ENCODE assay signal across 18 mouse cellular contexts in the genomic region with DNA sequence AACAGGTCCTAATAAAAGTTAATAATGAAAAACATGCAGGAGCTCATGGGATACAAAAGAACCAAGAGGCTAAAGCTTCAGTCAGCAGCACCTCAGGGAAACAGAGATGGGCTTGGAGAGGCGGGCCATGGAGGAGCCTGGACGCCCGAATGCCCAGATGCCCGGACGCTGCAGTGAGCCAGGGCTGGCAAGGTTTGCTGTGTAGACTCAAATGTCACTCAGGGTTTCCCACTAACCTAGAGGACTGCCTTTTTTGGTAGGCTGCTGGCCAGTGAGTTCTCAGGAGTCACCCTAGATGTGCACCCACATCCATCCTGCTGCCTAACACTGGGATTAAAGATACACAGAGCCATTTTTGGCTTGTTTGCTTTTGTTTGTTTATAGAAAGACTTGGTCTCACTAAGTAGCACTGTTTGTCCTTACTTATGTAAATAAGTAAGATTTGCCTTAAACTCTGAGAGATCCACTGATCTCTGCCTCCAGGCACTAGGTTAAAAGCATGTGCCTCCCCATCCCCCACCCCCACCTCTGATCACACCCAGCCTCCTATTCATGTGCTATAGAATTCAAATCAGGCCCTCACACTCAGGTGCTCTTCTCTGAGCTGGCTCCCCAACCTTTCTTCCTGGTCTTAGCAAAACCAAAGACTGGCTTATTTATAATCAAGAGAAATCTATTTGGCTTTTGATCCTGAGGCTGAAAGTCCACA.
A peak's percentile ranks its signal among the peaks of the same experiment; 100 is the strongest.
DNase-seq lines count a peak whose midpoint lies in the region; ATAC-seq and TF ChIP-seq lines count a peak whose summit lies in the region.
"Had no signal": no experiment of that assay in that cellular context is flagged by ENCODE, and none has a peak within 500 bp of the region (broad histone marks: within the 10 kb centered on the region; RNA-seq: fewer than 3 reads in every experiment).

No protein-coding gene starts in this region.

- no peak overlapping the region for H3K4me2 ChIP-seq in liver, postnatal 0 days (ENCODE audit: low read depth, low read length)
- no peak overlapping the region for H3K4me2 ChIP-seq in liver, embryonic 11.5 days
- no peak overlapping the region for H3K4me2 ChIP-seq in stomach, embryonic 16.5 days (ENCODE audit: low read depth, low read length)
- H3K4me2 ChIP-seq: limb, embryonic 12.5 days; liver, embryonic 15.5 days; neural tube, embryonic 15.5 days had no signal

- in situ Hi-C loops in ES-E14 (cut with MboI; ENCODE audit: low sequenced_read_pairs in 2 of 2, unreplicated experiment in 2 of 2), result no loop called here

- peaks cover 5% of the 10 kb centered on the region; the same call in 1 of the 2 replicates for H3K4me1 ChIP-seq in liver, postnatal 0 days (ENCODE audit: insufficient read depth)
- no peaks in the 10 kb centered on the region for H3K4me1 ChIP-seq in liver, embryonic 11.5 days (replicated peaks; ENCODE audit: control insufficient read depth, insufficient read depth, low read length)
- peaks cover 3 to 13% of the 10 kb centered on the region in 2 experiments; a peak in 3 of 4 replicates for H3K4me1 ChIP-seq in ES-E14 (ENCODE audit: control insufficient read depth in 2 of 2, insufficient read depth in 2 of 2, low read length in 2 of 2, poor library complexity in 1 of 2)
- 0 out of 2 replicates have a peak, but pooled peaks cover 5% of the 10 kb centered on the region for H3K4me1 ChIP-seq in stomach, embryonic 16.5 days (ENCODE audit: control insufficient read depth, insufficient read depth, low read length)
- H3K4me1 ChIP-seq: limb, embryonic 12.5 days; liver, embryonic 15.5 days; neural tube, embryonic 15.5 days had no signal

- no peak overlapping the region for H3K4me3 ChIP-seq in liver, postnatal 0 days (ENCODE audit: low read depth, low read length)
- H3K4me3 ChIP-seq in liver, embryonic 11.5 days (ENCODE audit: low read depth, low read length), result no peak overlapping the region
- no peak overlapping the region for H3K4me3 ChIP-seq in ES-E14 (ENCODE audit: insufficient read depth in 1 of 2, low read depth in 1 of 2, low read length in 2 of 2, poor library complexity in 1 of 2, severe bottlenecking in 1 of 2)
- no peak overlapping the region for H3K4me3 ChIP-seq in stomach, embryonic 16.5 days (replicated peaks; ENCODE audit: low read length)
- H3K4me3 ChIP-seq: heart, adult 2 months; hindbrain, embryonic 10.5 days; limb, embryonic 12.5 days; liver, embryonic 15.5 days; neural tube, embryonic 15.5 days had no signal

- TF ChIP-seq CTCF in liver, postnatal 0 days (IDR thresholded peaks at IDR 0.05; ENCODE audit: low read depth), result no peak

- no peak for DNase-seq in liver, postnatal 0 days
- DNase-seq in liver, embryonic 11.5 days (ENCODE audit: low spot score), result no peak
- peak; percentile 45 for DNase-seq in ES-E14 (ENCODE audit: low read depth, low spot score)
- DNase-seq in gastrocnemius, postnatal 25 days, result peak; percentile 54
- no peak for DNase-seq in left cerebral cortex, adult 9 months (ENCODE audit: low spot score in 2 of 2)
- DNase-seq in heart, adult 8-10 months (ENCODE audit: low spot score), result no peak
- DNase-seq: adrenal gland, adult 2 months; cerebellum, adult 2 months; heart, adult 2 months; kidney, adult 11 months; right cerebral cortex, postnatal 25 days had no signal

- 80% methylated on average over 5 of the region's 5 CpGs for WGBS in liver, postnatal 0 days (ENCODE audit: insufficient replicate concordance)
- WGBS in liver, embryonic 11.5 days, result 76% methylated on average over 5 of the region's 5 CpGs
- WGBS in stomach, embryonic 16.5 days, result 64% methylated on average over 5 of the region's 5 CpGs

- H3K27ac ChIP-seq in liver, postnatal 0 days (ENCODE audit: low read depth), result no peak overlapping the region
- H3K27ac ChIP-seq in liver, embryonic 11.5 days (ENCODE audit: low read depth, low read length), result no peak overlapping the region
- H3K27ac ChIP-seq in ES-E14 (ENCODE audit: insufficient read depth, low read depth, low read length, poor library complexity, severe bottlenecking), result no peak overlapping the region
- no peak overlapping the region for H3K27ac ChIP-seq in stomach, embryonic 16.5 days (ENCODE audit: low read length)
- H3K27ac ChIP-seq: heart, adult 2 months; hindbrain, embryonic 10.5 days; limb, embryonic 12.5 days; liver, embryonic 15.5 days; neural tube, embryonic 15.5 days had no signal

- ATAC-seq in liver, postnatal 0 days, result 0 out of 2 replicates have a peak, but pooled peaks have one; percentile 15
- ATAC-seq in liver, embryonic 11.5 days (replicated peaks; ENCODE audit: low FRiP score), result no peak
- ATAC-seq in stomach, embryonic 16.5 days (ENCODE audit: insufficient read depth, low FRiP score), result 0 out of 2 replicates have a peak, but pooled peaks have one; percentile 31
- ATAC-seq: forebrain, embryonic 14.5 days; midbrain, embryonic 16.5 days had no signal

- no peaks in the 10 kb centered on the region for H3K27me3 ChIP-seq in liver, postnatal 0 days (ENCODE audit: insufficient read depth, low read length)
- H3K27me3 ChIP-seq in liver, embryonic 11.5 days (replicated peaks; ENCODE audit: control insufficient read depth, insufficient read depth, low read length), result no peaks in the 10 kb centered on the region
- H3K27me3 ChIP-seq in stomach, embryonic 16.5 days (ENCODE audit: control insufficient read depth, insufficient read depth, low read length), result no peaks in the 10 kb centered on the region
- H3K27me3 ChIP-seq: limb, embryonic 12.5 days; liver, embryonic 15.5 days; neural tube, embryonic 15.5 days had no signal

- H3K36me3 ChIP-seq in liver, postnatal 0 days (replicated peaks; ENCODE audit: insufficient read depth, low read length), result no peaks in the 10 kb centered on the region
- no peaks in the 10 kb centered on the region for H3K36me3 ChIP-seq in liver, embryonic 11.5 days (ENCODE audit: control insufficient read depth, insufficient read depth, low read length)
- no peaks in the 10 kb centered on the region for H3K36me3 ChIP-seq in ES-E14 (ENCODE audit: control insufficient read depth, insufficient read depth, low read length, poor library complexity, severe bottlenecking)
- H3K36me3 ChIP-seq in stomach, embryonic 16.5 days (ENCODE audit: control insufficient read depth, insufficient read depth, low read length), result no peaks in the 10 kb centered on the region
- H3K36me3 ChIP-seq: hindbrain, embryonic 10.5 days; limb, embryonic 12.5 days; liver, embryonic 15.5 days; neural tube, embryonic 15.5 days had no signal

- H3K9ac ChIP-seq in liver, postnatal 0 days (replicated peaks), result no peak overlapping the region
- H3K9ac ChIP-seq in liver, embryonic 11.5 days (ENCODE audit: low read depth, low read length), result no peak overlapping the region
- no peak overlapping the region for H3K9ac ChIP-seq in ES-E14 (ENCODE audit: insufficient read depth, low read depth, low read length, poor library complexity, severe bottlenecking)
- no peak overlapping the region for H3K9ac ChIP-seq in stomach, embryonic 16.5 days (ENCODE audit: low read length)
- H3K9ac ChIP-seq: limb, embryonic 12.5 days; liver, embryonic 15.5 days; neural tube, embryonic 15.5 days had no signal

- peaks cover 5% of the 10 kb centered on the region for H3K9me3 ChIP-seq in liver, postnatal 0 days (ENCODE audit: low read length)
- H3K9me3 ChIP-seq in liver, embryonic 11.5 days (ENCODE audit: control insufficient read depth, low read length), result peaks cover 2% of the 10 kb centered on the region; the same call in 1 of the 2 replicates
- H3K9me3 ChIP-seq in ES-E14 (ENCODE audit: control insufficient read depth, insufficient read depth, low read depth, low read length), result no peaks in the 10 kb centered on the region
- H3K9me3 ChIP-seq in stomach, embryonic 16.5 days (replicated peaks; ENCODE audit: control insufficient read depth, low read length), result peaks cover 15% of the 10 kb centered on the region; the same call in 1 of the 2 replicates
- H3K9me3 ChIP-seq: liver, embryonic 15.5 days had no signal

- TF ChIP-seq EP300 in liver, postnatal 0 days (IDR thresholded peaks at IDR 0.05; ENCODE audit: low read depth), result no peak

TF ChIP-seq in ES-E14, 5 proteins besides CTCF, POLR2A, EP300 and RAD21:
- TF ChIP-seq ZNF384 (IDR thresholded peaks at IDR 0.05; ENCODE audit: low read depth, low read length), result no peak

Comparison
In these comparisons a context has a peak if more than half of its experiments do, and no peak if none do; other contexts are left out.
1. DNase-seq: peak in ES-E14 (single experiment) and gastrocnemius, postnatal 25 days (single experiment); none in liver, postnatal 0 days (single experiment), liver, embryonic 11.5 days (single experiment), left cerebral cortex, adult 9 months (0 of 2) and heart, adult 8-10 months (single experiment).